Mouse (Mus musculus) cerebellum, adult 2 months (tissue): ENCODE data around the gene Cd300lg.

Experiments used
- CTCF ChIP-seq: fragments of 200-500 bp; IDR thresholded peaks from 2 replicates; pipeline ENCODE4 v1.5.1; 2011; ENCODE audit warnings: low read depth, mild to moderate bottlenecking, control low read depth, low read length, moderate library complexity, borderline replicate concordance; ENCODE audit not compliant: insufficient read depth
- POLR2A ChIP-seq: fragments of 200-500 bp; IDR thresholded peaks from 2 replicates; pipeline ENCODE4 v1.6.1; 2011; ENCODE audit warnings: low read length, control low read depth, borderline replicate concordance; ENCODE audit not compliant: insufficient read depth

- TF ChIP-seq POLR2A (no peak), CTCF (no peak)
Measured at GRCm38 (mm10) chr11:102084159-102084558, 42.9 kb downstream of the Cd300lg start.
